Comparison of ENCODE assay signal across 11 mouse cellular contexts in genomic region chr4:111416551-111416950, GRCm38 (mm10). TPM values are rescaled to one million over a fixed set of nuclear protein-coding genes. Genes with fewer than 3 reads are reported as not detected.
DNase-seq lines count a peak whose midpoint lies in the region; ATAC-seq and TF ChIP-seq lines count a peak whose summit lies in the region.
"Had no signal": no experiment of that assay in that cellular context is flagged by ENCODE, and none has a peak within 500 bp of the region (broad histone marks: within the 10 kb centered on the region; RNA-seq: fewer than 3 reads in every experiment).

No protein-coding gene starts in this region.

- WGBS in heart, postnatal 0 days: 74% methylated on average over 3 of the region's 3 CpGs
- 46% methylated on average over 3 of the region's 3 CpGs for WGBS in embryonic facial prominence, embryonic 15.5 days
- 77% methylated on average over 3 of the region's 3 CpGs for WGBS in intestine, embryonic 14.5 days
- 37% methylated on average over 3 of the region's 3 CpGs for WGBS in midbrain, embryonic 16.5 days

- H3K4me2 ChIP-seq in heart, postnatal 0 days (ENCODE audit: low read depth, low read length): 0 out of 2 replicates have a peak overlapping the region, but pooled peaks have one; percentile 95
- peak overlapping the region; percentile 69 for H3K4me2 ChIP-seq in embryonic facial prominence, embryonic 15.5 days (replicated peaks)
- peak overlapping the region; percentile 74 for H3K4me2 ChIP-seq in intestine, embryonic 14.5 days (ENCODE audit: low read length)
- H3K4me2 ChIP-seq in midbrain, embryonic 16.5 days (ENCODE audit: low read length): peak overlapping the region; percentile 73
- H3K4me2 ChIP-seq: liver, embryonic 13.5 days had no signal

- ATAC-seq in heart, postnatal 0 days (ENCODE audit: insufficient read depth, low read depth): no peak
- ATAC-seq in embryonic facial prominence, embryonic 15.5 days (ENCODE audit: insufficient number of reproducible peaks, low FRiP score, low TSS enrichment, low read depth): no peak
- ATAC-seq in intestine, embryonic 14.5 days (replicated peaks; ENCODE audit: low FRiP score, low TSS enrichment, low read depth): no peak
- ATAC-seq in midbrain, embryonic 16.5 days: no peak

- intact Hi-C loops in heart, postnatal 25 days (cut with DNase I): loop anchor here (5.0 kb wide), 1 partner anchor 76 kb away; no protein-coding TSS in a partner anchor

- no peak for TF ChIP-seq EP300 in heart, postnatal 0 days (IDR thresholded peaks at IDR 0.05; ENCODE audit: low read depth)

- no peaks in the 10 kb centered on the region for H3K9me3 ChIP-seq in heart, postnatal 0 days (replicated peaks; ENCODE audit: control insufficient read depth, low read length)
- no peaks in the 10 kb centered on the region for H3K9me3 ChIP-seq in embryonic facial prominence, embryonic 15.5 days (replicated peaks)
- no peaks in the 10 kb centered on the region for H3K9me3 ChIP-seq in intestine, embryonic 14.5 days (ENCODE audit: control insufficient read depth, low read length)
- H3K9me3 ChIP-seq in midbrain, embryonic 16.5 days (replicated peaks; ENCODE audit: control insufficient read depth, low read length, poor library complexity, severe bottlenecking): no peaks in the 10 kb centered on the region
- H3K9me3 ChIP-seq: liver, embryonic 13.5 days had no signal

- no peak overlapping the region for H3K4me3 ChIP-seq in heart, postnatal 0 days (ENCODE audit: low read depth, low read length)
- H3K4me3 ChIP-seq in embryonic facial prominence, embryonic 15.5 days (replicated peaks): peak overlapping the region; percentile 85
- peak overlapping the region; percentile 76; the same call in 1 of the 2 replicates for H3K4me3 ChIP-seq in intestine, embryonic 14.5 days (ENCODE audit: low read depth, low read length)
- H3K4me3 ChIP-seq in midbrain, embryonic 16.5 days (ENCODE audit: low read depth, low read length): peak overlapping the region; percentile 60
- H3K4me3 ChIP-seq: liver, embryonic 13.5 days had no signal

- DNase-seq in heart, postnatal 0 days (ENCODE audit: low spot score): no peak
- DNase-seq in heart, postnatal 25 days (ENCODE audit: low spot score): no peak
- DNase-seq in intestine, embryonic 14.5 days (ENCODE audit: low spot score): no peak
- DNase-seq in layer of hippocampus, adult 18-20 months (ENCODE audit: low spot score in 2 of 2): no peak
- DNase-seq in layer of hippocampus, postnatal 25 days (ENCODE audit: extremely low spot score in 1 of 2, low spot score in 1 of 2): no peak
- no peak for DNase-seq in layer of hippocampus, postnatal 14 days (ENCODE audit: low spot score in 2 of 2)
- DNase-seq: gastrocnemius, postnatal 10 days; liver, embryonic 13.5 days; thymus, adult 18-20 months had no signal

- TF ChIP-seq CTCF in heart, postnatal 0 days (IDR thresholded peaks at IDR 0.05; ENCODE audit: low read depth): no peak

- H3K9ac ChIP-seq in heart, postnatal 0 days (replicated peaks; ENCODE audit: low read depth, low read length): no peak overlapping the region
- peak overlapping the region; percentile 96 for H3K9ac ChIP-seq in embryonic facial prominence, embryonic 15.5 days
- no peak overlapping the region for H3K9ac ChIP-seq in intestine, embryonic 14.5 days (ENCODE audit: low read length)
- peak overlapping the region; percentile 88; the same call in 1 of the 2 replicates for H3K9ac ChIP-seq in midbrain, embryonic 16.5 days (ENCODE audit: low read depth, low read length)
- H3K9ac ChIP-seq: liver, embryonic 13.5 days had no signal

- no peaks in the 10 kb centered on the region for H3K27me3 ChIP-seq in heart, postnatal 0 days (ENCODE audit: control insufficient read depth, insufficient read depth, low read length)
- H3K27me3 ChIP-seq in embryonic facial prominence, embryonic 15.5 days: no peaks in the 10 kb centered on the region
- H3K27me3 ChIP-seq in intestine, embryonic 14.5 days (replicated peaks; ENCODE audit: control insufficient read depth, insufficient read depth, low read length): no peaks in the 10 kb centered on the region
- no peaks in the 10 kb centered on the region for H3K27me3 ChIP-seq in midbrain, embryonic 16.5 days (ENCODE audit: control insufficient read depth, insufficient read depth, low read depth, low read length)

- H3K27ac ChIP-seq in heart, postnatal 0 days (ENCODE audit: low read depth): no peak overlapping the region
- H3K27ac ChIP-seq in embryonic facial prominence, embryonic 15.5 days (replicated peaks): peak overlapping the region; percentile 95
- no peak overlapping the region for H3K27ac ChIP-seq in intestine, embryonic 14.5 days (ENCODE audit: low read depth)
- H3K27ac ChIP-seq in midbrain, embryonic 16.5 days (ENCODE audit: low read length): no peak overlapping the region
- H3K27ac ChIP-seq: liver, embryonic 13.5 days had no signal

- 0 out of 2 replicates have a peak, but pooled peaks cover 6% of the 10 kb centered on the region for H3K36me3 ChIP-seq in heart, postnatal 0 days (replicated peaks; ENCODE audit: control insufficient read depth, insufficient read depth, low read length)
- peaks cover 6% of the 10 kb centered on the region; the same call in 1 of the 2 replicates for H3K36me3 ChIP-seq in embryonic facial prominence, embryonic 15.5 days
- H3K36me3 ChIP-seq in intestine, embryonic 14.5 days (ENCODE audit: control insufficient read depth, insufficient read depth, low read length): peaks cover 21% of the 10 kb centered on the region
- no peaks in the 10 kb centered on the region for H3K36me3 ChIP-seq in midbrain, embryonic 16.5 days (ENCODE audit: control insufficient read depth, insufficient read depth, low read length)
- H3K36me3 ChIP-seq: liver, embryonic 13.5 days had no signal

- peaks cover 9% of the 10 kb centered on the region for H3K4me1 ChIP-seq in heart, postnatal 0 days (ENCODE audit: control insufficient read depth, insufficient read depth)
- H3K4me1 ChIP-seq in embryonic facial prominence, embryonic 15.5 days: peaks cover 37% of the 10 kb centered on the region
- H3K4me1 ChIP-seq in intestine, embryonic 14.5 days (replicated peaks; ENCODE audit: control insufficient read depth, insufficient read depth, low read length): peaks cover 11% of the 10 kb centered on the region; the same call in 1 of the 2 replicates
- peaks cover 31% of the 10 kb centered on the region for H3K4me1 ChIP-seq in midbrain, embryonic 16.5 days (ENCODE audit: control insufficient read depth, insufficient read depth, low read length)
- H3K4me1 ChIP-seq: liver, embryonic 13.5 days had no signal

RNA-seq across cellular contexts. Expression of gene Bend5, which starts 1.7 kb away (rescaled TPM):
- total RNA-seq in heart, postnatal 0 days (2014; rRNA removed; ENCODE audit: low replicate concordance): 3.4 and 7.9 TPM in 2 replicates
- 13.4 and 13.8 TPM in 2 replicates for polyA plus RNA-seq in heart, postnatal 0 days (2015; fragmentation: Nextera tagmentation; extraction: Ambion mirVana)
- 1 to 10 TPM; 5.1 to 6.3 TPM for total RNA-seq in heart, postnatal 25 days (2021)
- polyA plus RNA-seq in embryonic facial prominence, embryonic 15.5 days (2015; fragmentation: Nextera tagmentation; extraction: Ambion mirVana): 137 and 159 TPM in 2 replicates
- 37.4 and 45.6 TPM in 2 replicates for polyA plus RNA-seq in intestine, embryonic 14.5 days (2014; fragmentation: Nextera tagmentation; extraction: Ambion mirVana)
- 58.2 and 68.5 TPM in 2 replicates for polyA plus RNA-seq in midbrain, embryonic 16.5 days (2015; fragmentation: Nextera tagmentation; extraction: Ambion mirVana)
- total RNA-seq in layer of hippocampus, adult 18-20 months (2021): 10 to 100 TPM; 10.2 to 11.0 TPM
- total RNA-seq in layer of hippocampus, postnatal 25 days (2021): 10 to 100 TPM; 11.0 to 11.8 TPM
- total RNA-seq in layer of hippocampus, postnatal 14 days (2021): 10 to 100 TPM; 12.3 to 12.6 TPM

Comparison
In these comparisons a context has a peak if more than half of its experiments do, and no peak if none do; other contexts are left out.
1. H3K9ac ChIP-seq: peak in embryonic facial prominence, embryonic 15.5 days (single experiment) and midbrain, embryonic 16.5 days (single experiment); none in heart, postnatal 0 days (single experiment) and intestine, embryonic 14.5 days (single experiment).
2. Peak in every context shown above with its lines, with median percentiles within 50 percentile points of each other: H3K4me2 ChIP-seq.